Mouse (Mus musculus) bone marrow, adult 2 months (tissue): ENCODE measurements at regions not wholly inside any gene's neighbourhood (a gene's known extent, or its start where the extent isn't known, plus 50 kb on each side); places are given as distances from the start of the nearest gene placed in this dataset.

Source experiments
- H3K27ac ChIP-seq: fragments of 200-500 bp; 2 replicates; pipeline ENCODE4 v1.5.1; 2012; ENCODE audit warnings: low read depth, mild to moderate bottlenecking, control low read depth, inconsistent platforms, low read length; ENCODE audit not compliant: control insufficient read depth, poor library complexity, insufficient read depth
- H3K4me1 ChIP-seq: fragments of 200-500 bp; 2 replicates; pipeline ENCODE4 v1.6.1; 2011; ENCODE audit warnings: low read length; ENCODE audit not compliant: control insufficient read depth, insufficient read depth
- H3K4me3 ChIP-seq: fragments of 200-500 bp; replicated peaks from 2 replicates; pipeline ENCODE3; 2011; ENCODE audit warnings: mild to moderate bottlenecking, low read depth, low read length, control low read depth; ENCODE audit not compliant: control insufficient read depth
- CTCF ChIP-seq: fragments of 200-500 bp; IDR thresholded peaks from 2 replicates; pipeline ENCODE4 v1.5.1; 2011; ENCODE audit warnings: low read length, control low read depth; ENCODE audit not compliant: control insufficient read depth, insufficient read depth
- POLR2A ChIP-seq: fragments of 200-500 bp; IDR thresholded peaks from 2 replicates; pipeline ENCODE4 v1.6.1; 2011; ENCODE audit warnings: low read depth, mild to moderate bottlenecking, control low read depth, low read length, borderline replicate concordance; ENCODE audit not compliant: control insufficient read depth
- WGBS: fragments of 180-500 bp; shearing (Covaris S2); methylation state at CpG from one replicate; pipeline ENCODE4 v1.1.7; 2018; 5-methylcytosine and 5-hydroxymethylcytosine counted together

DNA sequence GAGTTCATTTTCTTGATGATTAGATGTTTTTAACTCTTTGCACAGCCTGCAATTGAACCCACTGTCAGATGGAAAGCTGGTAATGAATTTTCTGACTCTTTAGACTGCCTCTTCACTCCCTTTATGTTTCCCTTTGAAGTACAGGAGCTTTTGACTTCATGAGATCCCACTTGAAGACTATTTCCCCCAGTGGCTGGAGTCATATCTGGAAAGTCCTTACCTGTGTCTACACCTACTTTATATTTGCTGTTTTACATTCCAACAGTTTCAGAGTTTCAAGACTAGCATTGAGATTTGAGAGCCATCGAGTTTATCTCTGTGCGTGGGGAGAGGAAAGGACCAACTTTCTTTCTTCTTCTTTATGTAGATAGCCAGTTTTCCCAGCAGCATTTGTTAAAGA is 71.3 kb upstream of the Snx19 start:
- Histone ChIP-seq H3K27ac (no peak overlapping the region), H3K4me3 (no peak overlapping the region), H3K4me1 (no peaks in the 10 kb centered on the region)
- no peak for TF ChIP-seq CTCF
- no peak for TF ChIP-seq POLR2A
- 70% methylated on average over 2 of the region's 2 CpGs for WGBS

- TF ChIP-seq POLR2A = no peak
- no peak for TF ChIP-seq CTCF
- Histone ChIP-seq H3K4me1 (no peaks in the 10 kb centered on the region), H3K27ac (no peak overlapping the region), H3K4me3 (no peak overlapping the region)
- WGBS = 76% methylated on average over 11 of the region's 11 CpGs
These were observed 57.1 kb upstream of the Snx19 start for GRCm38 (mm10) chr9:30369554-30370440.

DNA sequence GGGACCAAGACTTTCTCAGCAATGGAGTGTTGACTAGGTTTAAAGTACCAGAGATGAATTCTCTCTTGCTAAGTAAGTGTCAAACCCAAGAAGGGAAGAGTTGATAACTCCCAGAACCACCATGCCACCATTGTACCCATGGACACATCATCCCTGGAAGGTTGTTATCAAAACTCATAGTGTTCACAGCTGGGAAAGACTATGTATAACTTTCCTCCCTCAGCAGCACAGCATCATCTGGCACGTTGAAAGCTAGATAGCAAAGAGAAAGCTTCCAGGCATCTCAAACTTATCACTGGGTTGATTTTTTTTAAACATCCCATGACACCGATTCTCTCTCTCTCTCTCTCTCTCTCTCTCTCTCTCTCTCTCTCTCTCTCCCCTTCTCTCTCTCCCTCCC is 56.1 kb upstream of the Snx19 start:
- Histone ChIP-seq H3K27ac (no peak overlapping the region), H3K4me3 (no peak overlapping the region), H3K4me1 (no peaks in the 10 kb centered on the region)
- WGBS = 71% methylated on average over 2 of the region's 2 CpGs
- TF ChIP-seq POLR2A = no peak
- TF ChIP-seq CTCF = no peak

- H3K4me3 ChIP-seq = no peak overlapping the region
- TF ChIP-seq POLR2A = no peak
- no peak for TF ChIP-seq CTCF
- 62% methylated on average over 3 of the region's 3 CpGs for WGBS
- H3K27ac ChIP-seq = no peak overlapping the region
- no peaks in the 10 kb centered on the region for H3K4me1 ChIP-seq
These were observed 50.0 kb upstream of the Snx19 start for GRCm38 (mm10) chr9:30376908-30377307.
